Mouse (Mus musculus): ENCODE measurements around the gene Nppb. TPM values are rescaled to one million over a fixed set of nuclear protein-coding genes. Genes with fewer than 3 reads are reported as not detected.

The Nppb gene
- total RNA-seq, 2 experiments from 2014 or later: not detected

Other genes with a start within 250 kb of the Nppb start
- gene Zfp984, start 176.0 kb upstream of the Nppb start, total RNA-seq (2015): 77.3 and 82.7 TPM in 2 replicates
- 41.7 and 44.5 TPM in 2 replicates for gene Zfp984, start 176.0 kb upstream of the Nppb start, total RNA-seq (2017)
- gene Zfp933, start 137.4 kb upstream of the Nppb start, total RNA-seq (2015): 5.4 and 6.5 TPM in 2 replicates
- gene Zfp933, start 137.4 kb upstream of the Nppb start, total RNA-seq (2017): 5.8 and 6.3 TPM in 2 replicates
- gene Miip, start 117.0 kb upstream of the Nppb start, total RNA-seq (2015): 47.8 and 52.8 TPM in 2 replicates
- gene Miip, start 117.0 kb upstream of the Nppb start, total RNA-seq (2017): 61.5 and 72.5 TPM in 2 replicates
- 2.5 and 6.6 TPM in 2 replicates for gene Fv1, start 116.8 kb upstream of the Nppb start, total RNA-seq (2015)
- gene Fv1, start 116.8 kb upstream of the Nppb start, total RNA-seq (2017): 11.5 and 15.3 TPM in 2 replicates
- gene Mfn2, start 81.1 kb upstream of the Nppb start, total RNA-seq (2015): 12.5 and 12.7 TPM in 2 replicates
- gene Mfn2, start 81.1 kb upstream of the Nppb start, total RNA-seq (2017): 15.7 and 17.4 TPM in 2 replicates
- 10.5 TPM in 2 replicates for gene Plod1, start 49.0 kb upstream of the Nppb start, total RNA-seq (2015)
- 22.9 and 25.7 TPM in 2 replicates for gene Plod1, start 49.0 kb upstream of the Nppb start, total RNA-seq (2017)
- gene 2510039O18Rik, start 44.9 kb upstream of the Nppb start, total RNA-seq (2015): 39.4 and 41.4 TPM in 2 replicates
- gene 2510039O18Rik, start 44.9 kb upstream of the Nppb start, total RNA-seq (2017): 42.1 and 45.5 TPM in 2 replicates
- gene Nppa, start 14.9 kb downstream of the Nppb start, total RNA-seq (2015): not detected in 2 replicates
- not detected in 2 replicates for gene Nppa, start 14.9 kb downstream of the Nppb start, total RNA-seq (2017)
- 5.5 and 7.0 TPM in 2 replicates for gene Clcn6, start 53.0 kb downstream of the Nppb start, total RNA-seq (2015)
- gene Clcn6, start 53.0 kb downstream of the Nppb start, total RNA-seq (2017): 2.7 and 10.1 TPM in 2 replicates
- 14.0 and 14.3 TPM in 2 replicates for gene Mthfr, start 53.3 kb downstream of the Nppb start, total RNA-seq (2015)
- 10.1 and 15.8 TPM in 2 replicates for gene Mthfr, start 53.3 kb downstream of the Nppb start, total RNA-seq (2017)
- 13.8 and 19.0 TPM in 2 replicates for gene Agtrap, start 102.2 kb downstream of the Nppb start, total RNA-seq (2015)
- gene Agtrap, start 102.2 kb downstream of the Nppb start, total RNA-seq (2017): 31.9 and 36.0 TPM in 2 replicates
- gene Mad2l2, start 144.6 kb downstream of the Nppb start, total RNA-seq (2015): 21.9 and 25.3 TPM in 2 replicates
- 3.6 and 5.9 TPM in 2 replicates for gene Mad2l2, start 144.6 kb downstream of the Nppb start, total RNA-seq (2017)
- not detected in 2 replicates for gene Draxin, start 144.9 kb downstream of the Nppb start, total RNA-seq (2015)
- gene Draxin, start 144.9 kb downstream of the Nppb start, total RNA-seq (2017): 0.04 TPM in 1 of 2 replicates, not detected in the other
- 29.3 and 30.8 TPM in 2 replicates for gene Fbxo6, start 166.4 kb downstream of the Nppb start, total RNA-seq (2015)
- gene Fbxo6, start 166.4 kb downstream of the Nppb start, total RNA-seq (2017): 13.5 and 16.8 TPM in 2 replicates
- gene Fbxo44, start 174.7 kb downstream of the Nppb start, total RNA-seq (2015): 0.93 TPM in 1 of 2 replicates, not detected in the other
- gene Fbxo44, start 174.7 kb downstream of the Nppb start, total RNA-seq (2017): 0.61 and 0.77 TPM in 2 replicates
- gene Fbxo2, start 174.8 kb downstream of the Nppb start, total RNA-seq (2015): not detected in 2 replicates
- gene Fbxo2, start 174.8 kb downstream of the Nppb start, total RNA-seq (2017): not detected in 2 replicates